Mouse (Mus musculus) cerebellum, adult (tissue): ENCODE measurements at regions not wholly inside any gene's neighbourhood (a gene's known extent, or its start where the extent isn't known, plus 50 kb on each side); places are given as distances from the start of the nearest gene placed in this dataset.

Source experiments
- ATAC-seq: cut with Nextera tagmentation; 2 replicates; pipeline ENCODE4 v1.9.2; 2017; ENCODE audit warnings: mild to moderate bottlenecking, moderate library complexity, mixed read lengths; ENCODE audit not compliant: insufficient number of reproducible peaks, low FRiP score, low TSS enrichment

DNA sequence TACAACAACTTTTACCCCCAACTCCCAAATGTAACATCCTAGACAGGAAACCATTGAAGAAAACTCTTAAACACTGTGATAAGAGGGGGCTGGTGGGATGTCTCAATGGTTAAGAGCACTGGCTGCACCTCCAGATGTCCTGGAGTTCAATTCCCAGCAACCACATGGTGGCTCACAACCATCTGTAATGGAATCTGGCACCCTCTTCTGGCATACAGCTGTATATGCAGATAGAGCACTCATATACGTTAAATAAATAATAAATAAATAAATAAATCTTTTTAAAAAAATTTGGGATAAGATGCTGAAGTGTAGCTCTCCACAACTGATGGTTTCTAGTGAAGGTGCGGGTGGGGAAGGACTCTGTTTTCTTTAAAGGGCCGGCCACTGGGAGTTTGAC is 69.3 kb downstream of the Kctd15 start:
- ATAC-seq = no peak

DNA sequence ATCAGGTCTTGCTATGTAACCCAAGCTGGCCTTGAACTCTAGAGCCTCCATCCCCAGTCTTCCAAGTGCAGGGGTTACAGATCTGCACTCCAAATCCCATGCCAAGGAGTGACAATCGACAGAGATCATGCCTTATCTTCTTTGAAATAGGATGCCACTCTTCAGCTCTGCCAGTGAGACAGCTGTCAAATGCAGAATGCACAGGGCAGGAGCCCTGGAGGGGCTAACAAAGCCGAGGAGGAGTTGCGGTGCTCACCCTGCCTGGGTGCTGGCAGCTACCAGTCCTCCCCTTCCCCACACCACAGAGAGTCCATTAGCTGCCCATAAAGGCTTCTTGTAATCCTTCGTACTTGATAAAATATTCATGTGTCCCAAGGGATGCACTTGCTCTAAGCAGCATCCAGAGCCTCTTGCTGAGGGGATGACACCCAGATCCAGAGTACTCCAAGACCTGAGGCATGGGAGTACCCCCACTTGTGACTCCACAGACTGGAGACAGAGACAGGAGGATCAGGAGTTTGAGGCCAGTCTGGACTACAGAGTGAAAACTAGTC is 71.1 kb downstream of the Kctd15 start:
- ATAC-seq = no peak

GRCm38 (mm10) chr7:34584870-34585269 is 71.7 kb downstream of the Kctd15 start:
- no peak for ATAC-seq

DNA sequence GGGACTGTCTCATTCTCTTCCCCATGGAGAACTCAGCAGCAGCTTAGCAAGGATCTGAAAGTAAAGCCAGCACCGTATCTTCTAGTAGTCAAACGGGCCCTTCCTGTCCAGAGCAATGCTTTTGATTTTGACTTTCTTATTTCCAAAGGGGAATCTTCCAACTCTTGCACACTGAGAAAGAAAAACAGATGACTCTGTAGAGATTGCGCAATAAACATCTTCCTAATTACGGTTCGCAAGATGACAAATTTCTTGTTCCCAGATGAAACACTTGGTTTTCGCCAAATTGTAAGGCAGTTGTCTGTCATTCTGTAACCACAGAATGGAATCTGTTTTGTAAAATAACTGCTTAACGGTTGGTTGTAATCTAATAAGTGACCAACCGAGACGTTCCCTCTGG is 75.7 kb downstream of the Kctd15 start:
- ATAC-seq = no peak

DNA sequence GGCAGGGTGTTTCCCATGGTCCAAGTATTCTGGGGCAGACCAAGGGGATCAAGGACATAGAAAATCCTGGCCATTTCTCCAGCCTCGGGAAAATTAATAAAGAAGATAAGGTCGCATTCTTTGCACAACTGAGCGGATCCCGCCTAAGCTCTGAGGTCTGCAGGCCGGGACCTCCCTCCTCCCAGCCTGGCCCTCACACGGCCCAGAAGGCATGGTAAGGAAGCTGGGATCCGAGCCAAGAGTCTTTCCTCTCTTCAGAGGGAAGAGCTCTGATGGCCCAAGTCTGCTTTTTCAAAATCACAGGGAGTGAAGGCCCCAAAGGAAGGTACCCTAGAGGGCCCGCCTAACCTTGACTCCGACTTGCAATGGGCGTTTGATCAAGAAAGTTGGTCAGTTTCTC is 85.2 kb downstream of the Kctd15 start:
- no peak for ATAC-seq

DNA sequence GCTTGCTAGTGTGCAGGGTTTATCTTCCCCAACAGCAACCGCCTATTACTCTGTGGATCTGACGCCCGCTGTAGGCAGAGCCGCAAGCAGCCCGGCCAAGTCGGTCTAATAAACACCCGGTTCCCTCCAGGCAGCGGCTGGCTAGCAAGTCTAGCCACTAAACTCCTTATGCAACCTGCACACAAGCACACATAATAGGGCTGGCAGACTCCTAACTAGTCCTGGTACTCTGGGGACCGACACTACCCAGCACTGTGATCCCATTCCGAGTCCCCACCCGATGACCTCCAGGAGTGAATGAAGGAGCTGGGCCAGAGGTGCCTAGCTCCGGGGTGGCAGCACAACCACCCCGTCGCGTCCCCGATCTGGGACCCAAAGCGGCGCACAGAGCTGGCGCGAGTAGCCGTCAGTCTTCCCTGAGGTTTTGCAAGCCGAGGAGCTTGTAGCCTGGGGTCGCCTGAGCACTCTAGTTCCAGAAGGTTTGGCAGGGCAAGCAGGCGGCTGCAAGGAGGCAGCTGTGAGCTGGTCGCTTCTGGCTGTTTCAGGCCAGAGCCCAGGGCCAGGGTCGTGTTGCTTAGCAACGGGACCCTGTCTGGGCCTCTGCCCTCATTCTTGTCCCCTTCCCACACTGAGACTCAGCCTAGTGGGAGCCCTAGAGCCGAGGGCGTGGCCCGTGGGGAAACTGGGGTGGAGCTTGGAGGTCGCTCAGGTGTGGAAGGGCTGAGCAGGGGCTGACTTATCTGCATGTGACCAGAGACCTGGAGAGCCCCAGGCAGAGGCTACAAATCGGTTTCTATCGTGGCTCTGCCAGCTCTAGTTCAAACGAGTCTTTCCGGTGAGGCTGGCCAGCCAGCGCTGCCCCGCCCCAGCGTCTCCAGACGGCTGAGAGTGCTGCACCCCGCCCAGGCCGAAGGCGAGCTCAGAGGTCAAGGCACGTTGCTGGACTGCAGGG is 86.1 kb downstream of the Kctd15 start:
- ATAC-seq = peak; percentile 36; the same call in 1 of the 2 replicates

- no peak for ATAC-seq
Observed at GRCm38 (mm10) chr7:34569747-34570113, 86.8 kb downstream of the Kctd15 start.

DNA sequence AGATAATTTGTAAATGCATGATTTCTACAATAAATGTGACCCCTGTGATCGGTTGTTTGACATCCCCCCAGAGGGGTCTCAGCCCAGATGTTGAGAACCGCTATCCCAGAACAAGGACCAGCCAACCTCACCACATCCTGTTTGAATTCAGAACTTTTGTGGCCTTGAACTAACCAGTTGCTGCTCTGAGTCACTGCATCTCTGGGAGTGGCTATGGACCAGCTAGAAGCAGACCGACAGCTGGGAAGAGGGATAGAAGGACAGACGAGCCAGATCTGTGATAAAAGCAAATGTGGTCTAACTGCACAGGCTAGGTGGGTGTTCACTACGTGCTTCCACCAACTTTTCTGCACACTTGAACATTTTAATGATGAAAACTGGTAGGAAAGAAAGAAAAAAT is 89.0 kb downstream of the Kctd15 start:
- ATAC-seq = no peak

DNA sequence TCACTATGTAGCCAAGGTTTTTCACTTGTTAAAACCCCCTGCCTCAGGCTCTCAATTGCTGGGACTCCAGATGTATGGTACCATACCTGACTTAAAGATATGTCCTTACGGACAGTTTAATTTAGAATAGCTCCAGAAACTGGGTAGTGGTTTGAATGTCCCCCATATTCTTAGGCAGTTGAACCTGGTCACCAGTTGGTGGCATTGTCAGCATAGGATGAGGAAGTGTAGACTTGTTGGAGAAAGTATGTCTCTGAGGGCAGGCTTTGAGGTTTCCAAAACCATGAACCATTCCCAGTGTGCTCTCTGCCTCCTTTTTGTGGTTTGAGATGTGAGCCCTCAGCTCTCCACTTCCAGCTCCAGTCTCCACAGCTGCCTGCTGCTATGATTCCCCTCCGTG is 94.4 kb downstream of the Kctd15 start:
- no peak for ATAC-seq

DNA sequence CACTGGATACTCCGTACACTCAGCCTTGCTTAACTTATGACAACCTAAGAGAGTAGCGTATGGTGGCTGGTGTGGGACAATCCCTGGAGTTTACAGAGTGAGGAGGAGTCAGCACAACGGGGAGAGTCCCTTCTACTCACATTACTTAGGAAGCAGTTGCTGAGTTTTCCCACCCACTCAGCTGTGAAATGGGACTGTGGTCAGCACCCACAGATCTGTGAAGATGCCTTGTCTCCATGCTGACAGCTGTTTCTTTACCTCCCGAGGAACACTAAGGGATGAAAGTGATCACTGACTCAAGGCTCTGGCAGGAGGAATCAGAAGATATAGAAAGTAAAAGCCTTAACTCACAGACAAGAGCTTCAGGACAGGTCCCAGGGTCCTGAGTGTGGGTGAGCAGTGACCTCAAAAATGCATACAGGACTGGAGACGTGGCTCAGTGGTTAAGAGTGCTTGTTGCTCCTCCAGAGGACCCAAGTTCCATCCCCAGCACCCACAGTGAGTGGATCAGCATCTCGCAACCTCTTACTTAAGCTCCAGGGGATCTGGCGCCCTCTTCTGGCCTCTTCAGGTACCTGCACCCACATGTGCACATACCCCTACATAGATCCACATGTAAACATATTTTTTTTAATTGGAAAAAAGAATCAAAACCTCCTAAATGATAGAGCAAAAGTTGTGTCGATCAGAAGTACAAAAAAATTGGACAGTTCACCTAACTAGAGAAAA is 97.8 kb downstream of the Kctd15 start:
- no peak for ATAC-seq

DNA sequence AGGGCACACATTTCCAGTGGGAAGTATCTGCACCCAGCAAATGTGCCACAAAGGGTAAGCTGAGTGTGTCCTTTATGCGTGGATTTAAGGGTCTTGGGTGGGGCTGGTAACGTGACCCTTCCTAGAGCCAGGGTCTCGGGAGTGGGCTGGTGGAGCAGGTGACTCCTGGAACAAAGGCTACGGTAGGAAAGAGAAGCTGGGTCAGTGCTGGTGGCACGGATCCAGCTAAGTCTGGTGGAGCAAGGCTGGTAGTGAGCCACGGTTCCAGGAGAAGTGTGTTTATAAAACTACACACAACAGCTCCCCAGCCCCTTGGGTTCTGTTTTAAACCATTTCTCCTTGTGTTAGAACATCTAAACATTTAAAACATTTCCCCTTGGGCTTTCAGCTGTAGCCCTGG is 101.3 kb downstream of the Kctd15 start:
- no peak for ATAC-seq

- no peak for ATAC-seq
Observed at GRCm38 (mm10) chr7:34546609-34547316, 109.8 kb downstream of the Kctd15 start.

GRCm38 (mm10) chr7:34545906-34546305 is 110.6 kb downstream of the Kctd15 start:
- ATAC-seq = no peak

DNA sequence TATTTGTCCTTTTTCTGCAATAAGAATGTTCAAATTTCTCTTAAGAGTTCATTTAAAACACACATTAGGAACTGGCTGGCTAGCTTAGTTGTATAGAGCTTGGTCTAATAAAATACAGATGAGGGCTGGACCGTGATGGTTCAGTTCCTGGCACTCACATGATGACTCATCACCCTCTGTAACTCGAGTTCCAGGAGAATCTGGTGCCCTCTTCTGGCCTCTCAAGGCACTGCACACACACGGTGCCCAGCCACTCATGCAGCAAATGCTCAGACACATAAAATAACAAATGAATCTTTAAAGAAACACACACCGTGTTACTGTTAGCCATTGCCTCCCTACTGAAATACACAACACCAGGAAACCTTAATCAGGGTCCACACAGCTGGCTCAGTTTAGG is 114.6 kb downstream of the Kctd15 start:
- ATAC-seq = no peak

DNA sequence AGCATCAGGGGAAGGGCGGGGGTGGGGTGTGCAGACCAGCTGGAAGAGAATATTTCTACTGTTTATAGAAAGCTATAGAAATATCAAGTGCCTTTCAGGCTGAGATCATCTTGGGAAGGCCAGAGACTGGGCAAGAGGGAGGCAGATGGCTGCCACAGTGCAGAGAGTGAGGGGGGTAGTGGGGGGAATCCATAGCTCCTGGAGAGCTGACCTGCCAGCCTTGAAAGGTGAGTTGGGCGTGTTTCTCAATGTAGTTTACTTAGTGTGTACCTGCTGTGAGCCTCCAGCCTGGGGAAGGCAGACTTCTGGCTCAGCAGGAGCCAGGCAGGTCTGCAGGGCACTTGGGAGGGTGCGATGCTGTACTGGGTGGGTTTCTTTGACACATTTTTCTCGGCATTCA is 115.5 kb downstream of the Kctd15 start:
- no peak for ATAC-seq

DNA sequence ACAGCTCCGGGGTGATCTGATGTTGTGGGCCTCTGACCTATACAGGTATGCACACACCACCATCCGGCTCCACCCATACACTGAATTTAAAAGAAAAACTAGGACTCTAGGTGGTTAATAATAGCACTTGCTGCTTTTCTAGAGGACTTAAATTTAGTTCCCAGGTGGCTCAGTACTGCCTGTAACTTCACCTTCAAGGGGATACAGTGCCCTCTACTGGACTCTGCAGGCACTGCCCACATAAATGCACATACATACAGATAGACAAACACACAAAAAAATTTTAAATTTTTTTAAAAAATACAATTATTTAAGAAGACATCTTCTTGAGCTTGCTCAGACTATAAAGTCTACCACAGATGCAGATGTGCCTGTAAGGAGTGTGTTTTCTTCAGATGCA is 116.7 kb downstream of the Kctd15 start:
- no peak for ATAC-seq

GRCm38 (mm10) chr7:34538310-34539055 is 118.0 kb downstream of the Kctd15 start:
- no peak for ATAC-seq

DNA sequence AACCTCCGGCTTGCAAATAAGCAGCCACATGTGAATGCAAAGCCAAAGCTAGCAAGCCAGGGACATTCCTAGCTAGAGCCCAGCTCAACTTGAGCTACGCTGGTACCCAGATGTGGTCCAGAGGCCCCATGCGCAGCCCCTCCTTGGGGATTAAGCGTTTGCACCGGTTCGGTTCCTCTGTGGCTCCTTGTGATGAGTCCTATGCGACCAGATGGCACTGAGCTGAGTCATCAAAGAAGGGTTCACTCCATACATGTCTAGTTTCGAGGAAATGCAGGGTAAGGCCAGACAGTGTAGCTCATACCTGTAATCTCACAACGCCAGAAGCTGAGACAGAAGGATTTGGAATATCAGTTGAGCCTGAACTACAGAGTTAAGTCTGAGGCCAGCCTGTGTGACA is 119.4 kb downstream of the Kctd15 start:
- ATAC-seq = no peak

DNA sequence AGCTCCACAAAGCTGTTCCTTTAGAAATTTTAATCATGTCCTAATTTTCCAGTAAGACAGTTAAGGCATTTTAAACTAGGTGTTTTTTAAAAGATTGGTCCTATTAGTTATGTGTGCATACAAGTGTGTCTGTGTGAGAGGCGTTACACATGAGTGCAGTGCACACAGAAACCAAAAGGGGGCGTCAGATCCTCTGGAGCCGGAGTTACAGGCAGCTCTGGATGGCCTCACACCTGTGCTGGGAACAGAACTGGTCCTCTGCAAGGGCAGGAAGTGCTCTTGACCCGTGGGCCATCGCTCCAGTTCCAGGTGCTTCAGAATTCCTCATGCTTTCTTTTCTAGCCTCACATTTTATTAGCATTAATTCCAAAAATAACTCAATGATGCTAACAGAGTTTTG is 122.3 kb downstream of the Kctd15 start:
- no peak for ATAC-seq

DNA sequence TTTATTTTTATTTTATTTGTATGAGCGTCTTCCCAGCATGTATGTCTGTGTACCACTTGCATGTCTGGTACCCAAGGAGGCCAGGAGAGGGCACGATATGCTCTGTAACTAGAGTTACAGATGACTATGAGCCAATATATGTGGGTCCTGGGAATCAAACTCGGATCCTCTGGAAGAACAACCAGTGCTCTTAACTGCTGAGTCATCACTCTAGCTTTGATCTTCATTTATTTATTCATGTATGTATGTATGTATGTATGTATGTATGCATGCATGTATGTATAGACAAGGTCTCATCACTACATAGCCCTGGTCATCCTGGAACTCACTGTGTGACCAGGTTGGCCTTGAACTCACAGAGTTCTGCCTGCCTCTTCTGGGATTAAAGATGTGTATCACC is 124.9 kb downstream of the Kctd15 start:
- ATAC-seq = no peak
